Mouse (Mus musculus): ENCODE data around the gene Rnf212b.

DNA sequence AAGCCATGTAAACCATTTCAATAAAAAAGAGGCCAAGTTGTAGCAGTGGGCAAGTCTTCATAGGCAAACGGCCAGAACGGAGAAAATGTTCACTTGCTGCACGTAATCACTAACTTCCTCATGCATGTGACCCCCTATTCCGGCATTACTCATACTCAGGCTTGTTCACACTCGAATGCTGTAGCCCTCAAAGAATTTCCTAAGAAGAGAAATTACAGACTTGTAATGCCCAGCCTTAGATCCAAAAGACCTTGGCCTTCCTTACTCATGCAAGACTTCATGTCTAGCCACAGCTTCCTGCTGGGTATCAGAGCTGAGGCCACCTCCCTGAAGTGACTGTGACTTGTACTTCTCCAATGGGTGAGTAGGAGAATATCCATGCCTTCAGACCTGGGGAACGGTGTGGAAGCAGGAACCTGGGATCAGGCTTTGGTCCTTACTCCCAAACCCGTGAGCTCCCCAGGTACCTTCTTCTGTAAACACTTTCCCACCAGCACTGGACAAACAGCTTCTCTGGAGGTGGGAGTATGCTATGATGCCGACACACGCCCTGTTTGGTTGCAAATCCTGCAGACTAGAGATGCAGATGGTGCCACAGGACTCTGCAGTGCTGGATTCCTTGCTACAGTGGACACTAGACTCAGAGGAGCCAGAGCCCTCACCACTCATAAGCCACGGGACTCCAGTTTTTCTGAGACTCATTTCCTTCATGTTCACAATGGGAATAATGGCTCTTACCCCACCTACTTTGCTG, 45.5 kb upstream of the Rnf212b start:
- TF ChIP-seq POLR2A (IDR thresholded peaks at IDR 0.05; ENCODE audit: insufficient read length, low read depth) (no peak), E2F4 (IDR thresholded peaks at IDR 0.05; ENCODE audit: insufficient read depth) (no peak), TCF12 (IDR thresholded peaks at IDR 0.05; ENCODE audit: insufficient read depth, poor library complexity, severe bottlenecking) (no peak), MYOD1 (IDR thresholded peaks at IDR 0.05; ENCODE audit: control insufficient read depth in 1 of 3, insufficient read length in 2 of 3, low read depth in 2 of 3) (no peak), MAX (IDR thresholded peaks at IDR 0.05; ENCODE audit: low read depth) (no peak), USF1 (IDR thresholded peaks at IDR 0.05; ENCODE audit: low read depth) (no peak), REST (IDR thresholded peaks at IDR 0.05; ENCODE audit: insufficient read depth, insufficient read length) (no peak), CEBPB (IDR thresholded peaks at IDR 0.05; ENCODE audit: insufficient read depth, poor library complexity, severe bottlenecking) (no peak), MYOG (IDR thresholded peaks at IDR 0.05; ENCODE audit: control insufficient read depth in 1 of 3, insufficient read depth in 1 of 3, insufficient read length in 2 of 3, low read depth in 2 of 3) (no peak)
